Mouse (Mus musculus) forebrain, embryonic 14.5 days (tissue): Measurements from ENCODE around the gene Faf1. TPM values are rescaled to one million over a fixed set of nuclear protein-coding genes. Genes with fewer than 3 reads are reported as not detected.
A peak's percentile ranks its signal among the peaks of the same experiment; 100 is the strongest.

ENCODE experiments used
- ATAC-seq: fragments of 200-750 bp; cut with Nextera tagmentation; 2 replicates; pipeline ENCODE4 v1.8.0; 2017; ENCODE audit warnings: mild to moderate bottlenecking, moderate library complexity
- DNase-seq: peaks from one replicate; pipeline ENCODE4 v3.0.0-alpha.2; 2015; ENCODE audit warnings: low spot score
- H3K27ac ChIP-seq: fragments of 300-500 bp; sonication (generic); 2 replicates; pipeline ENCODE4 v1.5.1; 2014; ENCODE audit warnings: low read depth, mild to moderate bottlenecking, control low read depth, low read length, moderate library complexity
- H3K27me3 ChIP-seq: fragments of 300-500 bp; sonication (generic); replicated peaks from 2 replicates; pipeline ENCODE4 v1.6.1; 2014; ENCODE audit warnings: low read length, control low read depth, mixed read lengths; ENCODE audit not compliant: control insufficient read depth, insufficient read depth
- H3K36me3 ChIP-seq: fragments of 300-500 bp; sonication (generic); 2 replicates; pipeline ENCODE4 v1.6.1; 2014; ENCODE audit warnings: low read length, control low read depth; ENCODE audit not compliant: control insufficient read depth, insufficient read depth
- H3K4me1 ChIP-seq: fragments of 300-500 bp; sonication (generic); 2 replicates; pipeline ENCODE4 v1.6.1; 2014; ENCODE audit warnings: antibody characterized with exemption, low read length, control low read depth; ENCODE audit not compliant: control insufficient read depth, insufficient read depth
- H3K4me2 ChIP-seq: fragments of 300-500 bp; sonication (generic); 2 replicates; pipeline ENCODE4 v1.6.1; 2014; ENCODE audit warnings: mild to moderate bottlenecking, control low read depth, low read length
- H3K4me3 ChIP-seq: fragments of 300-500 bp; sonication (generic); 2 replicates; pipeline ENCODE4 v1.5.1; 2014; ENCODE audit warnings: low read depth, low read length, control low read depth
- H3K9ac ChIP-seq: fragments of 300-500 bp; sonication (generic); 2 replicates; pipeline ENCODE4 v1.6.1; 2014; ENCODE audit warnings: mild to moderate bottlenecking, low read length, control low read depth, moderate library complexity
- H3K9me3 ChIP-seq: fragments of 300-500 bp; sonication (generic); replicated peaks from 2 replicates; pipeline ENCODE4 v1.6.1; 2016; ENCODE audit warnings: low read length, control low read depth, mixed read lengths; ENCODE audit not compliant: control insufficient read depth
- WGBS: fragments of 180-500 bp; shearing (Covaris S2); extraction: QIAGEN DNeasy Blood & Tissue Kit; methylation state at CpG from one replicate; pipeline ENCODE4 v1.1.7; 2014; 5-methylcytosine and 5-hydroxymethylcytosine counted together
- polyA plus RNA-seq: library from polyadenylated mRNA; unstranded; fragments of >200 nt; fragmentation: Nextera tagmentation; extraction: Ambion mirVana; gene quantifications from 2 replicates; pipeline ENCODE4 v1.2.1, GENCODE M21; 2014

The Faf1 gene
- polyA plus RNA-seq, 1 experiment from 2014 or later: 34.8 TPM

- Histone ChIP-seq H3K9me3 (no peaks in the 10 kb centered on the region), H3K4me3 (no peak overlapping the region), H3K27ac (no peak overlapping the region), H3K9ac (no peak overlapping the region), H3K4me1 (no peaks in the 10 kb centered on the region), H3K4me2 (no peak overlapping the region), H3K36me3 (no peaks in the 10 kb centered on the region; the same call in 1 of the 2 replicates), H3K27me3 (no peaks in the 10 kb centered on the region)
- ATAC-seq (no peak), DNase-seq (no peak)
- WGBS: 89% methylated on average over 3 of the region's 3 CpGs
These were observed 272.9 kb downstream of the Faf1 start for GRCm38 (mm10) chr4:109949307-109949706.

GRCm38 (mm10) chr4:109953509-109953908 is 277.1 kb downstream of the Faf1 start:
- ATAC-seq (no peak), DNase-seq (no peak)
- H3K4me1 ChIP-seq: no peaks in the 10 kb centered on the region
- no peak overlapping the region for H3K4me3 ChIP-seq
- no peak overlapping the region for H3K9ac ChIP-seq
- 70% methylated on average over 1 of the region's 1 CpGs for WGBS
- no peak overlapping the region for H3K4me2 ChIP-seq
- H3K27ac ChIP-seq: no peak overlapping the region
- no peaks in the 10 kb centered on the region for H3K9me3 ChIP-seq
- no peaks in the 10 kb centered on the region for H3K27me3 ChIP-seq
- H3K36me3 ChIP-seq: no peaks in the 10 kb centered on the region

- 52% methylated on average over 5 of the region's 5 CpGs for WGBS
- Histone ChIP-seq H3K27ac (no peak overlapping the region), H3K27me3 (no peaks in the 10 kb centered on the region), H3K4me3 (no peak overlapping the region), H3K9ac (no peak overlapping the region), H3K9me3 (no peaks in the 10 kb centered on the region), H3K4me2 (no peak overlapping the region), H3K36me3 (peaks cover 5% of the 10 kb centered on the region), H3K4me1 (no peaks in the 10 kb centered on the region)
- ATAC-seq: no peak
- DNase-seq: no peak
These were observed 284.0 kb downstream of the Faf1 start for GRCm38 (mm10) chr4:109960201-109960935.

GRCm38 (mm10) chr4:109963570-109964279 is 287.3 kb downstream of the Faf1 start:
- no peaks in the 10 kb centered on the region for H3K27me3 ChIP-seq
- H3K4me1 ChIP-seq: no peaks in the 10 kb centered on the region
- H3K9me3 ChIP-seq: no peaks in the 10 kb centered on the region
- H3K9ac ChIP-seq: no peak overlapping the region
- no peak overlapping the region for H3K27ac ChIP-seq
- no peak for ATAC-seq
- no peak for DNase-seq
- H3K36me3 ChIP-seq: peaks cover 5% of the 10 kb centered on the region
- H3K4me3 ChIP-seq: no peak overlapping the region
- WGBS: 88% methylated on average over 5 of the region's 5 CpGs
- H3K4me2 ChIP-seq: no peak overlapping the region

GRCm38 (mm10) chr4:109969561-109969960 is 293.2 kb downstream of the Faf1 start:
- WGBS: 90% methylated on average over 5 of the region's 5 CpGs
- Histone ChIP-seq H3K4me2 (no peak overlapping the region), H3K9ac (no peak overlapping the region), H3K27me3 (peaks cover 7% of the 10 kb centered on the region), H3K36me3 (no peaks in the 10 kb centered on the region), H3K4me3 (no peak overlapping the region), H3K4me1 (no peaks in the 10 kb centered on the region), H3K27ac (no peak overlapping the region), H3K9me3 (no peaks in the 10 kb centered on the region)
- DNase-seq: no peak
- no peak for ATAC-seq

- 5% methylated on average over 20 of the region's 20 CpGs for WGBS
- Histone ChIP-seq H3K27ac (peak overlapping the region; percentile 90; the same call in 1 of the 2 replicates), H3K9ac (peak overlapping the region; percentile 59)
These were observed 297.7 kb downstream of the Faf1 start for GRCm38 (mm10) chr4:109973991-109974654.

GRCm38 (mm10) chr4:109974655-109975380 is 298.4 kb downstream of the Faf1 start:
- Histone ChIP-seq H3K4me2 (peak overlapping the region; percentile 81), H3K27ac (peak overlapping the region; percentile 90), H3K4me3 (peak overlapping the region; percentile 60), H3K36me3 (no peaks in the 10 kb centered on the region), H3K4me1 (no peaks in the 10 kb centered on the region), H3K27me3 (peaks cover 44% of the 10 kb centered on the region), H3K9ac (peak overlapping the region; percentile 59), H3K9me3 (no peaks in the 10 kb centered on the region)
- ATAC-seq (no peak), DNase-seq (peak; percentile 35)
- WGBS: 2% methylated on average over 33 of the region's 33 CpGs

More at GRCm38 (mm10) chr4:109973991-109974654, 297.7 kb downstream of the Faf1 start:
- Histone ChIP-seq H3K4me3 (peak overlapping the region; percentile 60), H3K4me1 (no peaks in the 10 kb centered on the region), H3K9me3 (no peaks in the 10 kb centered on the region), H3K27me3 (peaks cover 39% of the 10 kb centered on the region), H3K4me2 (peak overlapping the region; percentile 81), H3K36me3 (no peaks in the 10 kb centered on the region)
- DNase-seq (peak; percentile 44), ATAC-seq (no peak)

GRCm38 (mm10) chr4:109975381-109976240 is 299.2 kb downstream of the Faf1 start:
- DNase-seq (peak; percentile 17), ATAC-seq (no peak)
- Histone ChIP-seq H3K9ac (peak overlapping the region; percentile 59), H3K9me3 (no peaks in the 10 kb centered on the region), H3K27ac (peak overlapping the region; percentile 90), H3K4me1 (no peaks in the 10 kb centered on the region), H3K4me2 (peak overlapping the region; percentile 81), H3K4me3 (peak overlapping the region; percentile 60), H3K27me3 (peaks cover 51% of the 10 kb centered on the region), H3K36me3 (no peaks in the 10 kb centered on the region)
- 8% methylated on average over 25 of the region's 25 CpGs for WGBS
